Mouse (Mus musculus): ENCODE results near the gene Krt20. TPM values are rescaled to one million over a fixed set of nuclear protein-coding genes. Genes with fewer than 3 reads are reported as not detected.

Gene Krt20
- polyA plus RNA-seq, 1 experiment from 2014 or later, result 24.6 TPM

Other genes starting within 250 kb of the Krt20 start
- 114 and 115 TPM in 2 replicates for gene Smarce1, start 207.1 kb downstream of the Krt20 start, polyA plus RNA-seq (2016; fragmentation: Nextera tagmentation; extraction: Ambion mirVana)
- gene Krt222, start 194.1 kb downstream of the Krt20 start, polyA plus RNA-seq (2016; fragmentation: Nextera tagmentation; extraction: Ambion mirVana), result 0.04 and 0.08 TPM in 2 replicates
- not detected in 2 replicates for gene Krt24, start 152.9 kb downstream of the Krt20 start, polyA plus RNA-seq (2016; fragmentation: Nextera tagmentation; extraction: Ambion mirVana)
- gene Krt25, start 115.2 kb downstream of the Krt20 start, polyA plus RNA-seq (2016; fragmentation: Nextera tagmentation; extraction: Ambion mirVana), result not detected in 2 replicates
- not detected in 2 replicates for gene Krt26, start 100.2 kb downstream of the Krt20 start, polyA plus RNA-seq (2016; fragmentation: Nextera tagmentation; extraction: Ambion mirVana)
- gene Krt27, start 87.0 kb downstream of the Krt20 start, polyA plus RNA-seq (2016; fragmentation: Nextera tagmentation; extraction: Ambion mirVana), result not detected in 2 replicates
- 0.07 and 0.11 TPM in 2 replicates for gene Krt28, start 63.2 kb downstream of the Krt20 start, polyA plus RNA-seq (2016; fragmentation: Nextera tagmentation; extraction: Ambion mirVana)
- gene Krt10, start 48.8 kb downstream of the Krt20 start, polyA plus RNA-seq (2016; fragmentation: Nextera tagmentation; extraction: Ambion mirVana), result 5.2 and 6.1 TPM in 2 replicates
- gene Krt12, start 15.9 kb downstream of the Krt20 start, polyA plus RNA-seq (2016; fragmentation: Nextera tagmentation; extraction: Ambion mirVana), result 0.06 TPM in 1 of 2 replicates, not detected in the other
- gene Krt23, start 55.0 kb upstream of the Krt20 start, polyA plus RNA-seq (2016; fragmentation: Nextera tagmentation; extraction: Ambion mirVana), result 0.20 and 0.35 TPM in 2 replicates
- gene Krt39, start 83.2 kb upstream of the Krt20 start, polyA plus RNA-seq (2016; fragmentation: Nextera tagmentation; extraction: Ambion mirVana), result not detected in 2 replicates
- gene Krt40, start 105.0 kb upstream of the Krt20 start, polyA plus RNA-seq (2016; fragmentation: Nextera tagmentation; extraction: Ambion mirVana), result not detected in 2 replicates
- not detected in 2 replicates for gene Krtap3-3, start 112.7 kb upstream of the Krt20 start, polyA plus RNA-seq (2016; fragmentation: Nextera tagmentation; extraction: Ambion mirVana)
- gene Krtap3-2, start 118.7 kb upstream of the Krt20 start, polyA plus RNA-seq (2016; fragmentation: Nextera tagmentation; extraction: Ambion mirVana), result not detected in 2 replicates
- not detected in 2 replicates for gene Gm11939, start 121.3 kb upstream of the Krt20 start, polyA plus RNA-seq (2016; fragmentation: Nextera tagmentation; extraction: Ambion mirVana)
- not detected in 2 replicates for gene Krtap3-1, start 128.5 kb upstream of the Krt20 start, polyA plus RNA-seq (2016; fragmentation: Nextera tagmentation; extraction: Ambion mirVana)
- not detected in 2 replicates for gene Krtap1-5, start 142.9 kb upstream of the Krt20 start, polyA plus RNA-seq (2016; fragmentation: Nextera tagmentation; extraction: Ambion mirVana)
- not detected in 2 replicates for gene Krtap1-4, start 145.5 kb upstream of the Krt20 start, polyA plus RNA-seq (2016; fragmentation: Nextera tagmentation; extraction: Ambion mirVana)
- not detected in 2 replicates for gene Krtap1-3, start 153.2 kb upstream of the Krt20 start, polyA plus RNA-seq (2016; fragmentation: Nextera tagmentation; extraction: Ambion mirVana)
- not detected in 2 replicates for gene Krtap9-3, start 160.0 kb upstream of the Krt20 start, polyA plus RNA-seq (2016; fragmentation: Nextera tagmentation; extraction: Ambion mirVana)
- gene Gm11938, start 165.2 kb upstream of the Krt20 start, polyA plus RNA-seq (2016; fragmentation: Nextera tagmentation; extraction: Ambion mirVana), result not detected in 2 replicates
- not detected in 2 replicates for gene Gm11937, start 172.0 kb upstream of the Krt20 start, polyA plus RNA-seq (2016; fragmentation: Nextera tagmentation; extraction: Ambion mirVana)
- gene Krtap2-4, start 176.7 kb upstream of the Krt20 start, polyA plus RNA-seq (2016; fragmentation: Nextera tagmentation; extraction: Ambion mirVana), result not detected in 2 replicates
- not detected in 2 replicates for gene Gm11562, start 182.3 kb upstream of the Krt20 start, polyA plus RNA-seq (2016; fragmentation: Nextera tagmentation; extraction: Ambion mirVana)
- not detected in 2 replicates for gene Krtap4-1, start 190.1 kb upstream of the Krt20 start, polyA plus RNA-seq (2016; fragmentation: Nextera tagmentation; extraction: Ambion mirVana)
- not detected in 2 replicates for gene Krtap4-2, start 196.9 kb upstream of the Krt20 start, polyA plus RNA-seq (2016; fragmentation: Nextera tagmentation; extraction: Ambion mirVana)
- not detected in 2 replicates for gene Krtap4-7, start 205.9 kb upstream of the Krt20 start, polyA plus RNA-seq (2016; fragmentation: Nextera tagmentation; extraction: Ambion mirVana)
- gene Gm11555, start 212.1 kb upstream of the Krt20 start, polyA plus RNA-seq (2016; fragmentation: Nextera tagmentation; extraction: Ambion mirVana), result not detected in 2 replicates
- gene Gm11563, start 220.8 kb upstream of the Krt20 start, polyA plus RNA-seq (2016; fragmentation: Nextera tagmentation; extraction: Ambion mirVana), result not detected in 2 replicates
- not detected in 2 replicates for gene Krtap4-6, start 227.8 kb upstream of the Krt20 start, polyA plus RNA-seq (2016; fragmentation: Nextera tagmentation; extraction: Ambion mirVana)